Mouse (Mus musculus): ENCODE results near the gene Timm8a2. TPM values are rescaled to one million over a fixed set of nuclear protein-coding genes. Genes with fewer than 3 reads are reported as not detected.
A peak's percentile ranks its signal among the peaks of the same experiment; 100 is the strongest.

Gene Timm8a2
- polyA plus RNA-seq, 1 experiment from 2014 or later: not detected

- 64% methylated on average over 11 of the region's 11 CpGs for whole genome bisulfite sequencing
- no peaks in the 10 kb centered on the region for H3K27me3 ChIP-seq (ENCODE audit: insufficient read depth, poor library complexity, severe bottlenecking)
- DNase-seq (ENCODE audit: low spot score): no peak
These were observed 34.6 kb downstream of the Timm8a2 start for GRCm38 (mm10) chr14:122068801-122069695.

GRCm38 (mm10) chr14:122069948-122070347 is 35.5 kb downstream of the Timm8a2 start:
- peaks cover 18% of the 10 kb centered on the region; the same call in 1 of the 2 replicates for H3K4me1 ChIP-seq (replicated peaks)
- H3K4me3 ChIP-seq: no peak overlapping the region
- WGBS: 80% methylated on average over 3 of the region's 3 CpGs
- no peaks in the 10 kb centered on the region for H3K36me3 ChIP-seq
- no peak overlapping the region for H3K27ac ChIP-seq
- no peaks in the 10 kb centered on the region for H3K27me3 ChIP-seq (ENCODE audit: insufficient read depth, poor library complexity, severe bottlenecking)
- no peaks in the 10 kb centered on the region for H3K9me3 ChIP-seq
- DNase-seq (ENCODE audit: low spot score): no peak

More at GRCm38 (mm10) chr14:122068801-122069695, 34.6 kb downstream of the Timm8a2 start:
- Histone ChIP-seq H3K4me3 (no peak overlapping the region), H3K27ac (no peak overlapping the region), H3K9me3 (no peaks in the 10 kb centered on the region), H3K4me1 (replicated peaks) (peaks cover 18% of the 10 kb centered on the region; the same call in 1 of the 2 replicates), H3K36me3 (no peaks in the 10 kb centered on the region)

GRCm38 (mm10) chr14:122073422-122073821 is 38.9 kb downstream of the Timm8a2 start:
- Histone ChIP-seq H3K27me3 (ENCODE audit: insufficient read depth, poor library complexity, severe bottlenecking) (no peaks in the 10 kb centered on the region), H3K4me1 (replicated peaks) (peaks cover 14% of the 10 kb centered on the region; the same call in 1 of the 2 replicates), H3K27ac (no peak overlapping the region), H3K4me3 (no peak overlapping the region), H3K36me3 (no peaks in the 10 kb centered on the region), H3K9me3 (no peaks in the 10 kb centered on the region)
- WGBS: 93% methylated on average over 5 of the region's 5 CpGs
- DNase-seq (ENCODE audit: low spot score): no peak

GRCm38 (mm10) chr14:122074360-122074759 is 39.9 kb downstream of the Timm8a2 start:
- WGBS: 83% methylated on average over 10 of the region's 10 CpGs

GRCm38 (mm10) chr14:122075485-122076200 is 41.2 kb downstream of the Timm8a2 start:
- WGBS: 87% methylated on average over 21 of the region's 21 CpGs
- H3K4me3 ChIP-seq: no peak overlapping the region
- no peaks in the 10 kb centered on the region for H3K4me1 ChIP-seq (replicated peaks)
- no peak overlapping the region for H3K27ac ChIP-seq
- H3K36me3 ChIP-seq: no peaks in the 10 kb centered on the region
- no peaks in the 10 kb centered on the region for H3K27me3 ChIP-seq (ENCODE audit: insufficient read depth, poor library complexity, severe bottlenecking)
- DNase-seq (ENCODE audit: low spot score): no peak
- no peaks in the 10 kb centered on the region for H3K9me3 ChIP-seq

More at GRCm38 (mm10) chr14:122074360-122074759, 39.9 kb downstream of the Timm8a2 start:
- no peak for DNase-seq (ENCODE audit: low spot score)
- H3K4me3 ChIP-seq: no peak overlapping the region
- H3K36me3 ChIP-seq: no peaks in the 10 kb centered on the region
- peaks cover 7% of the 10 kb centered on the region; the same call in 1 of the 2 replicates for H3K4me1 ChIP-seq (replicated peaks)
- H3K27ac ChIP-seq: no peak overlapping the region
- H3K27me3 ChIP-seq (ENCODE audit: insufficient read depth, poor library complexity, severe bottlenecking): no peaks in the 10 kb centered on the region
- H3K9me3 ChIP-seq: no peaks in the 10 kb centered on the region

GRCm38 (mm10) chr14:122077017-122077416 is 42.5 kb downstream of the Timm8a2 start:
- H3K4me1 ChIP-seq (replicated peaks): no peaks in the 10 kb centered on the region
- no peaks in the 10 kb centered on the region for H3K27me3 ChIP-seq (ENCODE audit: insufficient read depth, poor library complexity, severe bottlenecking)
- 85% methylated on average over 3 of the region's 3 CpGs for WGBS
- no peaks in the 10 kb centered on the region for H3K9me3 ChIP-seq
- no peaks in the 10 kb centered on the region for H3K36me3 ChIP-seq
- no peak overlapping the region for H3K27ac ChIP-seq
- DNase-seq (ENCODE audit: low spot score): no peak
- H3K4me3 ChIP-seq: no peak overlapping the region

- no peak overlapping the region for H3K4me3 ChIP-seq
- H3K36me3 ChIP-seq: no peaks in the 10 kb centered on the region
- H3K27me3 ChIP-seq (ENCODE audit: insufficient read depth, poor library complexity, severe bottlenecking): no peaks in the 10 kb centered on the region
- DNase-seq (ENCODE audit: low spot score): peak; percentile 41
- H3K27ac ChIP-seq: no peak overlapping the region
- 42% methylated on average over 6 of the region's 6 CpGs for WGBS
- no peaks in the 10 kb centered on the region for H3K9me3 ChIP-seq
- no peaks in the 10 kb centered on the region for H3K4me1 ChIP-seq (replicated peaks)
These were observed 45.0 kb downstream of the Timm8a2 start for GRCm38 (mm10) chr14:122079428-122079827.

- H3K36me3 ChIP-seq: no peaks in the 10 kb centered on the region
- H3K27me3 ChIP-seq (ENCODE audit: insufficient read depth, poor library complexity, severe bottlenecking): no peaks in the 10 kb centered on the region
- 86% methylated on average over 5 of the region's 5 CpGs for WGBS
- H3K9me3 ChIP-seq: peaks cover 5% of the 10 kb centered on the region; the same call in 1 of the 2 replicates
- no peak overlapping the region for H3K4me3 ChIP-seq
- H3K4me1 ChIP-seq (replicated peaks): no peaks in the 10 kb centered on the region
- no peak for DNase-seq (ENCODE audit: low spot score)
- H3K27ac ChIP-seq: no peak overlapping the region
These were observed 45.4 kb downstream of the Timm8a2 start for GRCm38 (mm10) chr14:122079921-122080320.

- Histone ChIP-seq H3K4me1 (replicated peaks) (no peaks in the 10 kb centered on the region), H3K4me3 (no peak overlapping the region), H3K36me3 (no peaks in the 10 kb centered on the region), H3K27me3 (ENCODE audit: insufficient read depth, poor library complexity, severe bottlenecking) (no peaks in the 10 kb centered on the region), H3K9me3 (peaks cover 10% of the 10 kb centered on the region; the same call in 1 of the 2 replicates), H3K27ac (no peak overlapping the region)
- 67% methylated on average over 3 of the region's 3 CpGs for WGBS
- no peak for DNase-seq (ENCODE audit: low spot score)
These were observed 46.8 kb downstream of the Timm8a2 start for GRCm38 (mm10) chr14:122081308-122081707.

- no peaks in the 10 kb centered on the region for H3K36me3 ChIP-seq
- no peak for DNase-seq (ENCODE audit: low spot score)
- 86% methylated on average over 7 of the region's 7 CpGs for WGBS
These were observed 49.0 kb downstream of the Timm8a2 start for GRCm38 (mm10) chr14:122083499-122083898.

GRCm38 (mm10) chr14:122087956-122088355 is 53.5 kb downstream of the Timm8a2 start:
- 88% methylated on average over 5 of the region's 5 CpGs for WGBS
- Histone ChIP-seq H3K9me3 (peaks cover 10% of the 10 kb centered on the region; the same call in 1 of the 2 replicates), H3K27me3 (ENCODE audit: insufficient read depth, poor library complexity, severe bottlenecking) (no peaks in the 10 kb centered on the region), H3K4me1 (replicated peaks) (no peaks in the 10 kb centered on the region), H3K27ac (no peak overlapping the region), H3K36me3 (no peaks in the 10 kb centered on the region), H3K4me3 (no peak overlapping the region)
- no peak for DNase-seq (ENCODE audit: low spot score)

More at GRCm38 (mm10) chr14:122083499-122083898, 49.0 kb downstream of the Timm8a2 start:
- H3K27ac ChIP-seq: no peak overlapping the region
- H3K27me3 ChIP-seq (ENCODE audit: insufficient read depth, poor library complexity, severe bottlenecking): no peaks in the 10 kb centered on the region
- peaks cover 10% of the 10 kb centered on the region; the same call in 1 of the 2 replicates for H3K9me3 ChIP-seq
- H3K4me3 ChIP-seq: no peak overlapping the region
- no peaks in the 10 kb centered on the region for H3K4me1 ChIP-seq (replicated peaks)
